Mouse (Mus musculus) lung, embryonic 16.5 days (tissue): ENCODE measurements around the gene Cobl. TPM values are rescaled to one million over a fixed set of nuclear protein-coding genes. Genes with fewer than 3 reads are reported as not detected.

Source experiments
- ATAC-seq: fragments of 200-750 bp; cut with Nextera tagmentation; 2 replicates; pipeline ENCODE4 v1.8.0; 2017; ENCODE audit warnings: low read depth, mild to moderate bottlenecking, moderate library complexity
- H3K27ac ChIP-seq: fragments of 300-500 bp; sonication (generic); 2 replicates; pipeline ENCODE4 v1.5.1; 2014; ENCODE audit warnings: mild to moderate bottlenecking, control low read depth, low read length
- H3K27me3 ChIP-seq: fragments of 300-500 bp; sonication (generic); 2 replicates; pipeline ENCODE4 v1.6.1; 2014; ENCODE audit warnings: low read depth, low read length, mixed read lengths; ENCODE audit not compliant: control insufficient read depth, insufficient read depth
- H3K36me3 ChIP-seq: fragments of 300-500 bp; sonication (generic); 2 replicates; pipeline ENCODE4 v1.6.1; 2014; ENCODE audit warnings: low read length; ENCODE audit not compliant: control insufficient read depth, insufficient read depth
- H3K4me1 ChIP-seq: fragments of 300-500 bp; sonication (generic); replicated peaks from 2 replicates; pipeline ENCODE4 v1.6.1; 2014; ENCODE audit warnings: low read length, mixed read lengths; ENCODE audit not compliant: control insufficient read depth, insufficient read depth
- H3K4me2 ChIP-seq: fragments of 300-500 bp; sonication (generic); 2 replicates; pipeline ENCODE4 v1.6.1; 2014; ENCODE audit warnings: low read depth, low read length, control low read depth
- H3K4me3 ChIP-seq: fragments of 300-500 bp; sonication (generic); 2 replicates; pipeline ENCODE4 v1.5.1; 2014; ENCODE audit warnings: mild to moderate bottlenecking, low read length, control low read depth
- H3K9ac ChIP-seq: fragments of 300-500 bp; sonication (generic); 2 replicates; pipeline ENCODE4 v1.6.1; 2014; ENCODE audit warnings: low read length, control low read depth
- H3K9me3 ChIP-seq: fragments of 300-500 bp; sonication (generic); 2 replicates; pipeline ENCODE4 v1.6.1; 2016; ENCODE audit warnings: low read length; ENCODE audit not compliant: control insufficient read depth
- WGBS: fragments of 180-500 bp; shearing (Covaris S2); extraction: QIAGEN DNeasy Blood & Tissue Kit; methylation state at CpG from one replicate; pipeline ENCODE4 v1.1.7; 2014; 5-methylcytosine and 5-hydroxymethylcytosine counted together
- polyA plus RNA-seq: library from polyadenylated mRNA; unstranded; fragments of >200 nt; fragmentation: Nextera tagmentation; extraction: Ambion mirVana; gene quantifications from 2 replicates; pipeline ENCODE4 v1.2.1, GENCODE M21; 2015

The Cobl gene
- polyA plus RNA-seq, 1 experiment from 2014 or later, result 12.4 TPM

- Histone ChIP-seq H3K9me3 (no peaks in the 10 kb centered on the region), H3K4me2 (no peak overlapping the region), H3K4me1 (no peaks in the 10 kb centered on the region), H3K36me3 (no peaks in the 10 kb centered on the region), H3K9ac (no peak overlapping the region), H3K27ac (no peak overlapping the region), H3K4me3 (no peak overlapping the region), H3K27me3 (no peaks in the 10 kb centered on the region)
- WGBS, result 69% methylated on average over 3 of the region's 3 CpGs
- ATAC-seq, result no peak
Measured at GRCm38 (mm10) chr11:12458814-12459213, 5.9 kb downstream of the Cobl start.

- Histone ChIP-seq H3K4me2 (no peak overlapping the region), H3K27ac (no peak overlapping the region), H3K4me1 (no peaks in the 10 kb centered on the region), H3K36me3 (no peaks in the 10 kb centered on the region), H3K27me3 (no peaks in the 10 kb centered on the region), H3K9me3 (no peaks in the 10 kb centered on the region), H3K9ac (no peak overlapping the region), H3K4me3 (no peak overlapping the region)
- 70% methylated on average over 2 of the region's 2 CpGs for WGBS
- no peak for ATAC-seq
Measured at GRCm38 (mm10) chr11:12458392-12458791, 6.4 kb downstream of the Cobl start.

- no peaks in the 10 kb centered on the region for H3K9me3 ChIP-seq
- H3K27me3 ChIP-seq, result no peaks in the 10 kb centered on the region
- H3K27ac ChIP-seq, result no peak overlapping the region
- no peak for ATAC-seq
- H3K9ac ChIP-seq, result no peak overlapping the region
- no peak overlapping the region for H3K4me2 ChIP-seq
- 69% methylated on average over 3 of the region's 3 CpGs for WGBS
- 0 out of 2 replicates have a peak, but pooled peaks cover 3% of the 10 kb centered on the region for H3K4me1 ChIP-seq
- H3K4me3 ChIP-seq, result no peak overlapping the region
- no peaks in the 10 kb centered on the region for H3K36me3 ChIP-seq
Measured at GRCm38 (mm10) chr11:12448101-12448500, 16.7 kb downstream of the Cobl start.

- H3K27ac ChIP-seq, result no peak overlapping the region
- H3K36me3 ChIP-seq, result no peaks in the 10 kb centered on the region
- no peaks in the 10 kb centered on the region for H3K27me3 ChIP-seq
- ATAC-seq, result no peak
- no peak overlapping the region for H3K9ac ChIP-seq
- H3K9me3 ChIP-seq, result no peaks in the 10 kb centered on the region
- no peak overlapping the region for H3K4me2 ChIP-seq
- H3K4me3 ChIP-seq, result no peak overlapping the region
- peaks cover 3% of the 10 kb centered on the region; the same call in 1 of the 2 replicates for H3K4me1 ChIP-seq
- WGBS, result 82% methylated on average over 2 of the region's 2 CpGs
Measured at GRCm38 (mm10) chr11:12445222-12445621, 19.5 kb downstream of the Cobl start.

- peaks cover 3% of the 10 kb centered on the region; the same call in 1 of the 2 replicates for H3K4me1 ChIP-seq
- H3K9ac ChIP-seq, result no peak overlapping the region
- H3K27me3 ChIP-seq, result no peaks in the 10 kb centered on the region
- H3K9me3 ChIP-seq, result no peaks in the 10 kb centered on the region
- no peak overlapping the region for H3K4me3 ChIP-seq
- no peak for ATAC-seq
- WGBS, result 39% methylated on average over 2 of the region's 2 CpGs
- H3K4me2 ChIP-seq, result no peak overlapping the region
- no peaks in the 10 kb centered on the region for H3K36me3 ChIP-seq
- no peak overlapping the region for H3K27ac ChIP-seq
Measured at GRCm38 (mm10) chr11:12444215-12444614, 20.5 kb downstream of the Cobl start.

- no peak overlapping the region for H3K9ac ChIP-seq
- H3K4me2 ChIP-seq, result no peak overlapping the region
- H3K9me3 ChIP-seq, result no peaks in the 10 kb centered on the region
- H3K4me3 ChIP-seq, result no peak overlapping the region
- no peak overlapping the region for H3K27ac ChIP-seq
- ATAC-seq, result no peak
- H3K36me3 ChIP-seq, result no peaks in the 10 kb centered on the region
- 66% methylated on average over 4 of the region's 4 CpGs for WGBS
- H3K27me3 ChIP-seq, result no peaks in the 10 kb centered on the region
- H3K4me1 ChIP-seq, result peaks cover 3% of the 10 kb centered on the region; the same call in 1 of the 2 replicates
Measured at GRCm38 (mm10) chr11:12443614-12444013, 21.1 kb downstream of the Cobl start.

- H3K4me2 ChIP-seq, result no peak overlapping the region
- H3K9me3 ChIP-seq, result no peaks in the 10 kb centered on the region
- no peak overlapping the region for H3K9ac ChIP-seq
- 66% methylated on average over 5 of the region's 5 CpGs for WGBS
- peaks cover 3% of the 10 kb centered on the region; the same call in 1 of the 2 replicates for H3K4me1 ChIP-seq
- no peak for ATAC-seq
- no peak overlapping the region for H3K4me3 ChIP-seq
- no peak overlapping the region for H3K27ac ChIP-seq
- no peaks in the 10 kb centered on the region for H3K36me3 ChIP-seq
- H3K27me3 ChIP-seq, result no peaks in the 10 kb centered on the region
Measured at GRCm38 (mm10) chr11:12443185-12443584, 21.6 kb downstream of the Cobl start.

GRCm38 (mm10) chr11:12442283-12442682 lies 22.5 kb downstream of the Cobl start:
- no peak overlapping the region for H3K4me2 ChIP-seq
- no peak overlapping the region for H3K4me3 ChIP-seq
- no peaks in the 10 kb centered on the region for H3K9me3 ChIP-seq
- 59% methylated on average over 4 of the region's 4 CpGs for WGBS
- peaks cover 3% of the 10 kb centered on the region; the same call in 1 of the 2 replicates for H3K4me1 ChIP-seq
- H3K36me3 ChIP-seq, result no peaks in the 10 kb centered on the region
- no peak for ATAC-seq
- H3K27ac ChIP-seq, result no peak overlapping the region
- 0 out of 2 replicates have a peak overlapping the region, but pooled peaks have one; percentile 7 for H3K9ac ChIP-seq
- H3K27me3 ChIP-seq, result no peaks in the 10 kb centered on the region

- no peak for ATAC-seq
- Histone ChIP-seq H3K4me3 (no peak overlapping the region), H3K9ac (no peak overlapping the region), H3K27me3 (no peaks in the 10 kb centered on the region), H3K36me3 (no peaks in the 10 kb centered on the region), H3K4me2 (no peak overlapping the region), H3K4me1 (peaks cover 16% of the 10 kb centered on the region; the same call in 1 of the 2 replicates), H3K27ac (no peak overlapping the region), H3K9me3 (no peaks in the 10 kb centered on the region)
- 65% methylated on average over 3 of the region's 3 CpGs for WGBS
Measured at GRCm38 (mm10) chr11:12435905-12436304, 28.9 kb downstream of the Cobl start.

GRCm38 (mm10) chr11:12435018-12435417 lies 29.7 kb downstream of the Cobl start:
- H3K36me3 ChIP-seq, result no peaks in the 10 kb centered on the region
- H3K4me3 ChIP-seq, result no peak overlapping the region
- 31% methylated on average over 4 of the region's 4 CpGs for WGBS
- H3K27ac ChIP-seq, result no peak overlapping the region
- H3K9ac ChIP-seq, result no peak overlapping the region; the same call in 1 of the 2 replicates
- no peak for ATAC-seq
- peak overlapping the region; percentile 11; the same call in 1 of the 2 replicates for H3K4me2 ChIP-seq
- no peaks in the 10 kb centered on the region for H3K27me3 ChIP-seq
- H3K4me1 ChIP-seq, result peaks cover 24% of the 10 kb centered on the region
- no peaks in the 10 kb centered on the region for H3K9me3 ChIP-seq
